Mouse (Mus musculus) kidney, postnatal 14 days (tissue): ENCODE data around the gene Ncbp1.
A peak's percentile ranks its signal among the peaks of the same experiment; 100 is the strongest.

Experiments used
- DNase-seq: peaks from one replicate; pipeline ENCODE4 v3.0.0; 2022; ENCODE audit warnings: mixed read lengths

The Ncbp1 gene

GRCm38 (mm10) chr4:46129311-46130004 is 9.0 kb upstream of the Ncbp1 start:
- DNase-seq = peak; percentile 63

- DNase-seq = peak; percentile 55
These were observed 8.2 kb upstream of the Ncbp1 start for GRCm38 (mm10) chr4:46130221-46130620.

GRCm38 (mm10) chr4:46131791-46132190 is 6.6 kb upstream of the Ncbp1 start:
- DNase-seq = no peak

- no peak for DNase-seq
These were observed 655 bp upstream of the Ncbp1 start for GRCm38 (mm10) chr4:46137629-46138286.

GRCm38 (mm10) chr4:46144323-46144722 is 5.9 kb downstream of the Ncbp1 start:
- no peak for DNase-seq

GRCm38 (mm10) chr4:46146881-46147280 is 8.5 kb downstream of the Ncbp1 start:
- DNase-seq = no peak

- DNase-seq = no peak
These were observed 13.6 kb downstream of the Ncbp1 start for GRCm38 (mm10) chr4:46151903-46152544.

- no peak for DNase-seq
These were observed 25.6 kb downstream of the Ncbp1 start for GRCm38 (mm10) chr4:46164027-46164426.

- no peak for DNase-seq
These were observed 27.4 kb downstream of the Ncbp1 start for GRCm38 (mm10) chr4:46165831-46166230.

- DNase-seq = no peak
These were observed 33.3 kb downstream of the Ncbp1 start for GRCm38 (mm10) chr4:46171761-46172160.

- DNase-seq = no peak
These were observed 37.9 kb downstream of the Ncbp1 start for GRCm38 (mm10) chr4:46176313-46176712.

GRCm38 (mm10) chr4:46177018-46177417 is 38.6 kb downstream of the Ncbp1 start:
- DNase-seq = no peak

GRCm38 (mm10) chr4:46177496-46177895 is 39.1 kb downstream of the Ncbp1 start:
- DNase-seq = no peak

GRCm38 (mm10) chr4:46181168-46181567 is 42.8 kb downstream of the Ncbp1 start:
- DNase-seq = no peak

GRCm38 (mm10) chr4:46182181-46182580 is 43.8 kb downstream of the Ncbp1 start:
- DNase-seq = no peak

GRCm38 (mm10) chr4:46185423-46185822 is 47.0 kb downstream of the Ncbp1 start:
- DNase-seq = no peak

- no peak for DNase-seq
These were observed 47.5 kb downstream of the Ncbp1 start for GRCm38 (mm10) chr4:46185890-46186289.

- no peak for DNase-seq
These were observed 48.1 kb downstream of the Ncbp1 start for GRCm38 (mm10) chr4:46186466-46186865.

- peak; percentile 37 for DNase-seq
These were observed 53.6 kb downstream of the Ncbp1 start for GRCm38 (mm10) chr4:46192011-46192410.

GRCm38 (mm10) chr4:46195781-46196487 is 57.5 kb downstream of the Ncbp1 start, which contains the start of gene Xpa:
Xpa (minus strand) TSS chr4:46196311.
- DNase-seq = peak; percentile 96

GRCm38 (mm10) chr4:46196513-46196912 is 58.1 kb downstream of the Ncbp1 start:
- no peak for DNase-seq

- DNase-seq = no peak
These were observed 59.7 kb downstream of the Ncbp1 start for GRCm38 (mm10) chr4:46198064-46198463.

GRCm38 (mm10) chr4:46201834-46202561 is 63.6 kb downstream of the Ncbp1 start:
- DNase-seq = peak; percentile 80
